Mouse (Mus musculus) limb, embryonic 14.5 days (tissue): ENCODE measurements around the gene Col24a1. TPM values are rescaled to one million over a fixed set of nuclear protein-coding genes. Genes with fewer than 3 reads are reported as not detected.

Experiments
- ATAC-seq: fragments of 200-750 bp; cut with Nextera tagmentation; 2 replicates; pipeline ENCODE4 v1.8.0; 2017; ENCODE audit warnings: low read depth, moderate number of reproducible peaks, moderate TSS enrichment; ENCODE audit not compliant: low FRiP score
- DNase-seq: peaks from one replicate; pipeline ENCODE4 v3.0.0-alpha.2; 2015; ENCODE audit warnings: low spot score
- H3K27ac ChIP-seq: fragments of 300-500 bp; sonication (generic); replicated peaks from 2 replicates; pipeline ENCODE4 v1.5.1; 2014; ENCODE audit warnings: low read depth, mild to moderate bottlenecking, low read length, moderate library complexity, mixed read lengths
- H3K27me3 ChIP-seq: fragments of 300-500 bp; sonication (generic); 2 replicates; pipeline ENCODE4 v1.6.1; 2014; ENCODE audit warnings: low read length, mixed read lengths; ENCODE audit not compliant: control insufficient read depth, insufficient read depth
- H3K36me3 ChIP-seq: fragments of 300-500 bp; sonication (generic); 2 replicates; pipeline ENCODE4 v1.6.1; 2014; ENCODE audit warnings: mild to moderate bottlenecking, low read length, moderate library complexity, mixed read lengths; ENCODE audit not compliant: control insufficient read depth, insufficient read depth
- H3K4me1 ChIP-seq: fragments of 300-500 bp; sonication (generic); 2 replicates; pipeline ENCODE4 v1.6.1; 2014; ENCODE audit warnings: antibody characterized with exemption, low read length, mixed read lengths; ENCODE audit not compliant: control insufficient read depth, insufficient read depth
- H3K4me2 ChIP-seq: fragments of 300-500 bp; sonication (generic); replicated peaks from 2 replicates; pipeline ENCODE4 v1.6.1; 2014; ENCODE audit warnings: low read depth, mild to moderate bottlenecking, low read length, moderate library complexity; ENCODE audit not compliant: severe bottlenecking
- H3K4me3 ChIP-seq: fragments of 300-500 bp; sonication (generic); replicated peaks from 2 replicates; pipeline ENCODE4 v1.5.1; 2014; ENCODE audit warnings: low read length
- H3K9ac ChIP-seq: fragments of 300-500 bp; sonication (generic); 2 replicates; pipeline ENCODE4 v1.6.1; 2014; ENCODE audit warnings: mild to moderate bottlenecking, low read depth, low read length, moderate library complexity; ENCODE audit not compliant: severe bottlenecking
- H3K9me3 ChIP-seq: fragments of 300-500 bp; sonication (generic); 2 replicates; pipeline ENCODE4 v1.6.1; 2016; ENCODE audit warnings: low read length; ENCODE audit not compliant: control insufficient read depth
- POLR2A ChIP-seq: fragments of 200-500 bp; IDR thresholded peaks from 2 replicates; pipeline ENCODE4 v1.8.0; 2012; ENCODE audit warnings: inconsistent platforms, mild to moderate bottlenecking, moderate library complexity, borderline replicate concordance; ENCODE audit not compliant: insufficient read depth, insufficient read length; ENCODE audit errors: extremely low read depth
- WGBS: fragments of 180-500 bp; shearing (Covaris S2); extraction: QIAGEN DNeasy Blood & Tissue Kit; methylation state at CpG from one replicate; pipeline ENCODE4 v1.1.7; 2014; 5-methylcytosine and 5-hydroxymethylcytosine counted together
- polyA plus RNA-seq, 2 experiments: library from polyadenylated mRNA; depleted of rRNA in 1 of 2; stranded (reverse) in 1 of 2; unstranded in 1 of 2; fragments of >200 nt; fragmentation: Nextera tagmentation in 1 of 2; extraction: Ambion mirVana in 1 of 2; gene quantifications; 2 replicates each; pipeline versions ENCODE4 v1.2.1 to v1.2.3; 2012 to 2014

Col24a1 gene
- polyA plus RNA-seq (2012; rRNA removed) (24.0 and 24.3 TPM in 2 replicates), polyA plus RNA-seq (2014; fragmentation: Nextera tagmentation; extraction: Ambion mirVana) (9.5 TPM in 2 replicates)

DNA sequence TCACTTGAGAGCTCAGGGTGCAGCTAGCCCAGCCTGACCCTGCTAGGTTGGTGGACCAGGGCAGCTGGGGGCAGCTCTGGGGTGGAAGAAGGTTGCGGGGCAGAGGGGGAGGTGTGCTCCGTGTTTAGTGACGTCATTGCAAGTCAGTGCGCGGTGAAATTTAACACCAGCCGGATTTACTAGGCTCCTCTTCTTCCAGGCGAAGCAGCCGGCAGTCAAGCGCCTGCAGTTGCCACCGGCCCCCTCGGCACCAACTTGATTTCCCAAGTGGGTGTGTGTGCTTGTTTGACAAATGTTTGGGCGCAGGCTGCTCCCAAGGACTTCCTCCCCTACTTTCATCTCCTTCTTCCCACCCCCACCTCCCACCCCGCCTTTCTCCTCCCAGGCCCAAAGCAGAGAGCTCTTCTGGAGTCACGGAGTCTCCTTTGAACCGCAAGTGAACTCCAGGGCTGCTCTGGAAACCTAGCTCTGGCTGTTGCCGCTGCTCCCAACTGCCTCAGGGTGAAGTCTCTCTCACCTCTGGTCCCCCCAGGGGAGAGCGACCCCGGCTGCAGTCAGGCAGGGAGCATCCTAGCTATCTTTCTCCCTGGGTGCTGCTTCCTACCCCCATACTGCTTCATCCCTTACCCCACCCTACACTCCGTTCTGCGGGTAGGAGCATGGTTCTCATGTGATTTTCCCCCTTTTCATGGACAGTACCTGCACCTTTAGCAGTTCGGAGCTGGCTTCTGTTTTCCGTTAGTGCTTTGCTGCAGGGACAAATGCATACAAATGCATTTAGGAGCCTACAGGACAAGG, at the start of gene Col24a1:
TSS of gene Col24a1 (plus strand) at position 136 of the 798 bp plus-strand sequence.
- Histone ChIP-seq H3K36me3 (no peaks in the 10 kb centered on the region), H3K9ac (peak within 1 kb of the TSS; percentile 58), H3K4me2 (peak within 1 kb of the TSS; percentile 88), H3K4me1 (peaks cover 26% of the 10 kb centered on the region), H3K27ac (peak within 1 kb of the TSS; percentile 65), H3K27me3 (no peaks in the 10 kb centered on the region), H3K4me3 (peak within 1 kb of the TSS; percentile 49), H3K9me3 (no peaks in the 10 kb centered on the region)
- no peak for TF ChIP-seq POLR2A
- peak; percentile 70 for DNase-seq
- WGBS = 1% methylated on average over 22 of the region's 22 CpGs
- ATAC-seq = peak; percentile 79

DNA sequence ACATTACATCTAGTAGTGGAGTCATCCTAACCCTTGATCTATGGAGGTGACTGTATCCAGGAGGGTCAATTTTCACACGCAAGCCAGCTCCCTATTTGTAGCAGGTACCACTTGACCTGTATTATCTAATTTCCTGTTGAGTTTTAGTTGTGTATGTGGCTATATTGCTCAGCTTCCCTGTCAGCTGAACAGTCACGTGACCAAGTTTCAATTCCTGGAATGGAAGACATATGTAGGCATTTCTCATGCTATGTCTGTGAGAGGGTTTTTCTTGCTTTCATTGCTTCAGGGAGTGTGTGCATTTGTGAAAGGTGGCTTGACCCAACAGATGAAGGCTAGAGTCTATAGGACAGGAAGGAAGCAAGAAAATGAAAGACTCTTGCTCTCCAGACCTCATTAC, 44.2 kb upstream of the Col24a1 start:
- ATAC-seq (no peak), DNase-seq (no peak)
- H3K9me3 ChIP-seq = no peaks in the 10 kb centered on the region
- H3K36me3 ChIP-seq = no peaks in the 10 kb centered on the region
- no peak overlapping the region for H3K4me2 ChIP-seq
- H3K9ac ChIP-seq = no peak overlapping the region
- H3K27ac ChIP-seq = no peak overlapping the region
- 83% methylated on average over 2 of the region's 2 CpGs for WGBS
- H3K27me3 ChIP-seq = no peaks in the 10 kb centered on the region
- 0 out of 2 replicates have a peak, but pooled peaks cover under 1% of the 10 kb centered on the region for H3K4me1 ChIP-seq
- H3K4me3 ChIP-seq = no peak overlapping the region
- TF ChIP-seq POLR2A = no peak

DNA sequence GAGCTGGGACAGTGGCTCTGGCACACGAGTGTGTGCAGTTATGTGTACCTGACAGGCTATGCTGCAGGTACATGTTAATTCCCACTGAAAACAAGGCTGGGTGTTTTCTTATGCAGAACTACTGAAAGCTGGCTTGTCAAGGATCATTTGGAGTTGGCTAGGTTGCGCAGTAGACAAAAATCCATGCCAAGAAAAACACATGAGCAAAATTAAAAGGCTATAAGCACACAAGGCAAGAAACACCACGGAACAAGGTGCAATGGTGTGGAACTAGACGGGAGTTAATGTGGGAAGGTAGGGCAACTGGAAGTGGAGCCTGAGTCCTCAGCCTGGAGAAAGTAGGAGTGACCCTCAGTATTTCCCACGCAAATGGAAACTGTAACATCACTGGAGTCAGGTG, 39.2 kb upstream of the Col24a1 start:
- Histone ChIP-seq H3K4me1 (no peaks in the 10 kb centered on the region), H3K4me2 (no peak overlapping the region), H3K27me3 (no peaks in the 10 kb centered on the region), H3K27ac (no peak overlapping the region), H3K4me3 (no peak overlapping the region), H3K36me3 (no peaks in the 10 kb centered on the region), H3K9ac (no peak overlapping the region), H3K9me3 (no peaks in the 10 kb centered on the region)
- 68% methylated on average over 5 of the region's 5 CpGs for WGBS
- DNase-seq (peak; percentile 30), ATAC-seq (no peak)
- TF ChIP-seq POLR2A = no peak

DNA sequence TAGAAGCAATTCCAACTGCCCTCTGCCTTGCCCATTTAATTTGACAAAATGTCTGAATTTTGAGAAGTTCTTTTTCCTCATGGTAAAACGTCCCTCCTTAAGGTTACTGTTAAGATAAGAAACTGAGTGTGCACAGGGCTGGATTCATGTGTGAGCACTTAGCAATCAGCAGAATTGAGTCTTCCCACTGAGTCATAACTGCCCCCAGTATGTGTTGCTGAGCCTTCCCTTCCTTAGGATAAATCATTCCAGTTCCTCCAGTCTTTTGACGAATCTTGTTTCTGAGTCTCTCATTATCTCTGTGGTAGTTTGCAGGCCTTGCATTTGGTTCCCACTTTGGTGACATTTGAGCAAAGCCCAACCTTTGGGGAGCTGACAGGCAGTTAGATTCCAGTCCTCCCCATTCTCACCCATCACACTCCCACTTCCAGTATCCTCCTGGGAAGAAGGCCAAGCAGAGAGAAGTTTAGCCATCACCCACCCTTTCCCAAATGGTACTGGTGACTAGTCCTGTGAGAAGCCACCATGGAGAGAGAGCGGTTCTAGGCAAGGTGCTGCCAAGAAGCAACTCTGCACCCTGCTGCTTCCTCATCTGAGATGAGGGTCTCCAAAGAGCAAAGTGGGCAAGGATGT, 37.4 kb upstream of the Col24a1 start:
- Histone ChIP-seq H3K9me3 (no peaks in the 10 kb centered on the region), H3K36me3 (no peaks in the 10 kb centered on the region), H3K4me2 (no peak overlapping the region), H3K4me3 (no peak overlapping the region), H3K27me3 (no peaks in the 10 kb centered on the region), H3K4me1 (no peaks in the 10 kb centered on the region), H3K27ac (no peak overlapping the region), H3K9ac (no peak overlapping the region)
- TF ChIP-seq POLR2A = no peak
- no peak for DNase-seq
- 79% methylated on average over 3 of the region's 3 CpGs for WGBS
- ATAC-seq = no peak

DNA sequence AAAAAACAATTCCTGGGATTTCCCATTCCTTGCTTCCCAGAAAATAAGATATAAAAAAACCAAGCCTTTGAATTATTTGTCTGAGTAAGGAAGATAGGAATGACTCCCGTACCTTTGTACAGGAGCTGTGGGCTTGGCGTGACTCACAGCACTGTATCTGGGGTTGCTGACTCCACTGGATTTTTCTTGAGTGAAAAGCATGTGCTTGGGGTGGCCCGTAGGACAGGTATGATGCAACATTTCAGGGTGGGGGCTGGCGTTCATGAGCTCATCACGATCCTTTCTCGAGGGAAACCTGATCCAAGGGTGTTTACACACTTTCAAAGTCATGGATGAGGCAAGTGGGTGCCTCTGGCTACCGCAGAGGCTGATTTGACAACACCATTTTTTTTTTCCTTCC, 35.6 kb upstream of the Col24a1 start:
- no peak for TF ChIP-seq POLR2A
- H3K27me3 ChIP-seq = no peaks in the 10 kb centered on the region
- H3K4me2 ChIP-seq = no peak overlapping the region
- no peaks in the 10 kb centered on the region for H3K4me1 ChIP-seq
- H3K36me3 ChIP-seq = no peaks in the 10 kb centered on the region
- H3K27ac ChIP-seq = no peak overlapping the region
- ATAC-seq (no peak), DNase-seq (no peak)
- WGBS = 83% methylated on average over 7 of the region's 7 CpGs
- no peak overlapping the region for H3K9ac ChIP-seq
- no peaks in the 10 kb centered on the region for H3K9me3 ChIP-seq
- H3K4me3 ChIP-seq = no peak overlapping the region
